Mouse (Mus musculus): Measurements from ENCODE around the gene Fbrs.
"Not testable (repeated sequence)": the region's sequence is repeated elsewhere in the genome, so short reads cannot be mapped to it uniquely, and the experiment has no call there.

Fbrs gene

DNA sequence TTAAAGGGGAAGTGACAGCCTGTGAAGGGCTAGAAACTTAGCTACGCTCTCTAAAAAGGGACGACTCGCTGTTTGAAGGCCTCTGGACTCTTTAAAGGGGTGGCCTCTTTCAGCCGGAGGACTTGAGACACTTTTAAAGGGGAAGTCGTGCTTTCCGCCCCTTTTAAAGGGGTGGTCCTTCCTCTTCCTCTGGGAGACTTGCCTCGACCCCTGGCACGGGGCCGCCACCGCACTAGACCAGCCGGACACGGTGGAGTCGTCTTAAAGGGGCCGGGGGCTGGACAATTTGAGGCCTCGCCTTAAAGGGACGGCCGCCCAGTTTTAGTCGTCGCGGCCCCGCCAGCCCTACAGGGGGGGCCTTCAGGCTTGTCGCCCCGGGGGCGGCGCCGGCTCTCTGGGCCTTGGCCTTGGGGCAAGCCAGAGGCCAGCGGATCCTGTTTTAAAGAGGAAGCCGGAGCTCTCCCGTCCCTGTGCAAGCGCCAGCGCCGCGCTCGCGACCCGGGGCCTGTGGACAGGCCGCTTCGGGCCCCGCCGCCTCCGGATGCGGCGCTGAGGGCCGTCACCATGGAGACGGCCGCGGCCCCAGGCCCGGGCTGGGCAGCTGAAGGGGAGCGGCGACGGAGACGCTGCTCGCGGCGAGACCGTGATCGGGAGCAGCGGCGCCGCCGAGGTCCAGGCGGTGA is at the start of gene Fbrs:
Fbrs (plus strand) TSS at position 565 of the 683 bp plus-strand sequence.
- DNase-seq (ENCODE audit: low spot score in 2 of 2) = peak; percentile 96

DNA sequence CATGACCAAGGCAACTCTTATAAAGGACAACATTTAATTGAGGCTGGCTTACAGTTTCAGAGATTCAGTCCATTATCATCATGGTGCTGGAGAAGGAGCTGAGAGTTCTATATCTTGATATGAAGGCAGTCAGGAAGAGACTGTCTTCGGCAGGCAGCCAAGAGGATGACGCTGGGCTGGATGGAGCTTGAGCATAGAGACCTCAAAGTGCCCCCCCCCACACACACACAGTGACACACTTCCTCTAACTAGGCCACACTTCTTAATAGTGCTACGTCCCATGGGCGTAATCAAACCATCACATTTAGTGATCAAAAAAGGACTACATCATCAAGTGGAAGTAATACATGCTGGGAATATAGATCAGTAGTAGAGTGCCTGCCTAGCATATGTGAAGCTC is 43.8 kb upstream of the Fbrs start:
- no peak for DNase-seq (ENCODE audit: low spot score in 2 of 2)

DNA sequence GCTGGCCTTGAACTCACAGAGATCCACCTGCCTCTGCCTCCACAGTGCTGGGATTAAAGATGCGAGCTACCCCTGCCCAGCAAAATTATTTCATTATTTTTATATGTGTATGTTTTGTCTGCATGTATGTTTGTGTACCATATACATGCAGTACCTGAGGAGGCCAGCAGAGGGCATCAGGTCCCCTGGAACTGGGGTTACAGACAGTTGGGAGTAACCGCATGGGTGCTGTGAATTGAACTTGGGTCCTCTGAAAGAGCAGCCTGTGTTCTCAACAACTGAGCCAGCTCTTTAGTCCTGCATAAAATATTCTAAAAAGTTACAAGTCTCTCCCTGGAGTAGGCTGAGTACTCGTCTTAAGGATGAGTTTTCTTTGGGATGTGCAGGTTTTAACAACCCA is 41.3 kb upstream of the Fbrs start:
- DNase-seq (ENCODE audit: low spot score in 2 of 2) = no peak

GRCm38 (mm10) chr7:127443976-127444375 is 35.0 kb upstream of the Fbrs start:
- DNase-seq (ENCODE audit: low spot score in 2 of 2) = no peak

GRCm38 (mm10) chr7:127448521-127449300 is 30.3 kb upstream of the Fbrs start, which contains the start of gene Zfp689:
Gene Zfp689, minus strand, starts transcription at chr7:127449158.
- peak; percentile 86 to 91 for DNase-seq (ENCODE audit: low spot score in 2 of 2)

DNA sequence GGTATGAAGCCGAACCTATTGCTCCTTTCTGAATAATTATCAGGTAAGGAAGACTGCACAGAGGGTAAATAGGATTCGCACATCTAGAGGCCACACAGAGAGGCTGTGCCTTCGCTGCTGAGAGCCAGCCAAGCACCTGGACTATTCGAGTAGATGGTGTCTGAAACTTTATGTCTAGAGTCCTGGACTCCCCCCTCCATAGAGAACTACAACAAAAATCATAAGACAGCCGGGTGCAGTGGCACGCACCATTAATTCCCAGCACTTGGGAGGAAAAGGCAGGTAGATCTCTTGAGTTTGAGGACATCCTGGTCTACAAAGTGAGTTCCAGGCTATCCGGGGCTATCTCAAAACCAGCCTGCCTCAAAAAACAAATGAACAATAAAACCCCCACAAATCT is 29.0 kb upstream of the Fbrs start:
- DNase-seq (ENCODE audit: low spot score in 2 of 2) = no peak

GRCm38 (mm10) chr7:127453056-127453455 is 25.9 kb upstream of the Fbrs start:
- no peak for DNase-seq (ENCODE audit: low spot score in 2 of 2)

DNA sequence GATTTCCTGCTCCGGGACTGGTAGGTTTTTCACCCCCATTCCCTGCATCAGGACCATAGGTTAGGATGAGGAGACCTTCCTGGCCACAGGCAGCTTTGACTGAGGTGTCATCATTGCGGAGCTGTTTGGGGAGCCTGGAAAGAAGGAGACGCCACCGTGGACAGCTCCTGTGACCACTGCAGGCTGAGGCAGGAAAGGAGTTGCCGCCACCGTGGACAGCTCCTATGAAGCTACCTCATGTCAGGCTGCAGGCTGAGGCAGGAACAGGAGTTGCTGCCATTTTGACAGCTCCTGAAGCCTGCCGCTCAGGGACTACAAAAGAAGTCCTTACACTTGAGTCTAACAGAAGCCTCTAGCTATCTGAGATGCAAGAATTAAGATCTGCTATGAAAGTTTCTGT is 24.1 kb upstream of the Fbrs start:
- no peak for DNase-seq (ENCODE audit: low spot score in 2 of 2)

GRCm38 (mm10) chr7:127458371-127459122 is 20.5 kb upstream of the Fbrs start:
- DNase-seq (ENCODE audit: low spot score in 2 of 2) = not testable (repeated sequence)

DNA sequence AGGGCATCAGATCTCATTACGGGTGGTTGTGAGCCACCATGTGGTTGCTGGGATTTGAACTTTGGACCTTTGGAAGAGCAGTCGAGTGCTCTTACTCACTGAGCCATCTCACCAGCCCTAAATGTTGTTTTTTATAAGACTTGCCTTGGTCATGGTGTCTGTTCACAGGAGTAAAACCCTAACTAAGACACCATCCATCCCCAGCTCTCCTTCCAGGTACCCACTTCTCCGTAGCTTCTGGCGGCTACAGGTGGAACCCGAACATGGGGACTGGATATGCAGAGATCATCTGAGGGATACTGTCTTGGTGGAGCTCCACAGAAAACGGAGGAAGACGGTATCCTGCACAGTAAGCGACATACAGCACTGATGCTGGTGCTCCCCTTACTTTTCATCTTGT is 19.7 kb upstream of the Fbrs start, which contains the start of gene Prr14:
Prr14 (plus strand) TSS at position 301 of the 400 bp plus-strand sequence.
- DNase-seq (ENCODE audit: low spot score in 2 of 2) = not testable (repeated sequence)

- DNase-seq (ENCODE audit: low spot score in 2 of 2) = no peak
Measured at GRCm38 (mm10) chr7:127465191-127465590, 13.8 kb upstream of the Fbrs start.

DNA sequence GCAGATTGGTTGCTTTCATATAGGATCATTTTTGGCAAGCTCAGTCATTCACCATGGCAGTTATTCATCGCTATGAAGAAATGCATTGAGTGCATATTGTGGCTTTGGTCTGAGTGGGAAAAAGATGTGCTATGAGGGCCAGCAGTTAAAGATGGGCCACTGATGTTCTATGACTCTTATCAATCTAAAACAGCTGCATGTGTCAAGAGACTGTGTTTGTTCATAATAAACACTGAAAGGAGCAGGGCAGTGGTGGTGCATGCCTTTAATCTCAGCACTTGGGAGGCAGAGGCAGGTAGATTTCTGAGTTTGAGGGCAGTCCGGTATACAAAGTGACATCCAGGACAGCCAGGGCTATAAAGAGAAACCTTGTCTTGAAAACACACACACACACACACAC is 13.3 kb upstream of the Fbrs start:
- not testable (repeated sequence) for DNase-seq (ENCODE audit: low spot score in 2 of 2)

DNA sequence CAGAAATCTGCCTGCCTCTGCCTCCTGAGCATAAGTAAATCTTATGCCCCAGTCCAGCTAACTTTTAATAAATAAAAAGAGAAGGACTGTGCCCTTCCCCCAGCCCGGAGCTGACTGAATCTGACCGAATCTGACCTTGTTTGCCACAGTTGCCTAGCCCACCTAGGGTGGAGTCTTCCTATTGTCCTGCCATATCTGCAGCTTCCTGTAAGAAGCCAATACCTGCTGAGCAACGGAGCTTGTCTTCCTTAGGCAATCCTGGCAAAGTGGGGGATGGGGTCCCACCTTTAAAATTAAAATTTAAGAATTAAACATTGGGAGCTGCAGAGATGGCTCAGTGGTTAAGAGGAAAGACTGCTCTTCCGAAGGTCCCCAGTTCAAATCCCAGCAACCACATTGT is 12.4 kb upstream of the Fbrs start:
- no peak for DNase-seq (ENCODE audit: low spot score in 2 of 2)

GRCm38 (mm10) chr7:127470011-127470715 is 8.8 kb upstream of the Fbrs start:
- no peak for DNase-seq (ENCODE audit: low spot score in 2 of 2)

- DNase-seq (ENCODE audit: low spot score in 2 of 2) = peak; percentile 86 to 87
Measured at GRCm38 (mm10) chr7:127470743-127471645, 8.0 kb upstream of the Fbrs start.

DNA sequence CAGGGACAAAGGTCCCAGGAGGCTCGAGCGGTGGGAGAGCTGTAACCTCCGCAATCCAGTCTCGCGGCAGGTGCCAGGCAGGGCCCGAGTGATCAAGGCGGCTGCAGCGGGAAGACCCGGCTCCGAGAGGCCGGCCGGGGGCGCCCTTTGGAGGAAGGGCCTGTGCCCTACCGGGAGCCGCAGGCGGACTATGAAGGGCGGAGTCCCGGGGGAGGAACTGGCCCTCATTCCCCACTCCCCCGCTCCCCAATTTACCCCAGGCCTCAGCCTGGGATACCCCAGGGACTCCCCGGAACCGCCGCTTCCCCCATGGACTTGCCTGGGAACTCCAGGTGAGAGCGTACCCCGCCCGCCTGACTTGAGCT is 7.4 kb upstream of the Fbrs start:
- peak in 1 of 2 experiments; percentile 63 for DNase-seq (ENCODE audit: low spot score in 2 of 2)

- no peak for DNase-seq (ENCODE audit: low spot score in 2 of 2)
Measured at GRCm38 (mm10) chr7:127472060-127472459, 6.9 kb upstream of the Fbrs start.

DNA sequence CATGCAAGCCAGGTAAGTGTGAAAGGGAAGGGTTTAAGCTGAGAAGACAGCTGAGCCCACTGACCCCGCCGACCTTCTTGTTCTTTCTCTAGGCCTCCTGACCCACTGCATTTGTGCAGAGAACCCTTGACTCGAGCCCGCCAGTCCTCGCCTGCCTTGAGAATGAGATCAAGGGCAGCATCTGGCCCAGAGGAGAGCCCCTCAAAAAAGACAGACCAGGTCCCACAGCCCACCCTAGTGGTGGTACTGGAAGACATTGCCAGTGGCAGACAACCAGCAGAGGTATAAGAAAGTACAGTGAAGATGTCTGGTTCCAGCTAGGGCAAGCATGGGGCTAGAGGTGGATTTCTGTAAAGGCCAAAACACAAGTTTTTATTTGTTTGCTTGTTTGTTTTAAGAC is 5.3 kb upstream of the Fbrs start:
- DNase-seq (ENCODE audit: low spot score in 2 of 2) = no peak

DNA sequence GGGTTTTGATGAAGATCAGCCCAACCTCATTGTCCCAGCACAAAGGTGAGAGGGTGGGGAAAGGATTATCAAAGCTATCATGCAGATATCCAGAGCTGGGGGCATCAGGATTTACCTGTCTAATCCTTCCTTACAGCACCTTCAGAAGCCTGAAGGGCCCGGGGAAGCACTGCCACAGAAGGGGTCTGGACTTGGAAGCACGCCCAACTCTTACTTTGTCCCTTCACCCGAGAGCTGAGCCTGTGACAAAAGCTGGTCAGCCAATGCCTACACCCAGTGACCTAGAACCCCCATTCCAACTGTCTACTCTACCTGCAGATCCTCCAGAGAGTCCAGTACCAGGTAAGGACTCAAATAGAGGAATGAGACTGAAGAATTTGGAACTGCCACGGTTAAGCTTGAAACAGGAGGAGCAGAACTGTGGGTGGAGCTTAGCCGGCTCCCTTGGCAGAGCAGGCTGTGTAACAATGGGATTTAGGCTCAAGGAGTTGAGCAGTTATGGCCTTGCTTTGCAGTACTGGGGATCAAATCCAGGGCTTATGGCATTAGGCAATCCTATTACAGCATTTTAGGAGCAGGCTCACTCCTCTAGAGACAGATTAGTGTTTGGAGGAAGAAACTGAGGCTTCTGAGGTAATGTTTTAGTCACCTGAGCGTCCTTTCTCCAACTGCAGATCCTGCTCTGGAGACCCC is 4.5 kb upstream of the Fbrs start:
- DNase-seq (ENCODE audit: low spot score in 2 of 2) = no peak

DNA sequence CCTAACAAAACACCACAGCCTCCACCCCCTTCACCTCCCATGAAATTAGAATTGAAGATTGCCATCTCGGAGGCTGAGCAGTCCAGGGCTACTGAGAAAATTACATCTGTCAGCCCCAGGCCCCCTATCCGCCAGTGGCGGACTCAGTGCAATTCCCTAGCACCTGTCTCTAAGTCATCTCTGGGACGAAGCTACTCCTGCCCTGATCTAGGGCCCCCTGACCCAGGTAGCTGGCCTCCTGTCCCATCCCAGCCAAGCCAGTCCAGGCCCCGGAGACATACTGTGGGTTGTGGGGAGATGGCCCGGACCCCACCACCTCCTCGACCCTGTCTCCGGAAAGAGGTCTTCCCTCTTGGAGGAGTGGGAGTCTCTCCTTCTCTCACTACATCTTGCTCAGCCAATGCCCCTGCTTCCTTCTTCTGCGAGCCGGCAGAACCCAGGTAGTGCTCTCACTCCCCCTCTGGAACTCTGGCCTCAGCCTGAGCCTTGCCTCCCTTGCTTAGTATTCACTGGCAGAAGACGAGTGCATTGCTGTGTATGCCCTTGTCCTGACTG is 3.7 kb upstream of the Fbrs start:
- DNase-seq (ENCODE audit: low spot score in 2 of 2) = no peak
